In the genomic region with DNA sequence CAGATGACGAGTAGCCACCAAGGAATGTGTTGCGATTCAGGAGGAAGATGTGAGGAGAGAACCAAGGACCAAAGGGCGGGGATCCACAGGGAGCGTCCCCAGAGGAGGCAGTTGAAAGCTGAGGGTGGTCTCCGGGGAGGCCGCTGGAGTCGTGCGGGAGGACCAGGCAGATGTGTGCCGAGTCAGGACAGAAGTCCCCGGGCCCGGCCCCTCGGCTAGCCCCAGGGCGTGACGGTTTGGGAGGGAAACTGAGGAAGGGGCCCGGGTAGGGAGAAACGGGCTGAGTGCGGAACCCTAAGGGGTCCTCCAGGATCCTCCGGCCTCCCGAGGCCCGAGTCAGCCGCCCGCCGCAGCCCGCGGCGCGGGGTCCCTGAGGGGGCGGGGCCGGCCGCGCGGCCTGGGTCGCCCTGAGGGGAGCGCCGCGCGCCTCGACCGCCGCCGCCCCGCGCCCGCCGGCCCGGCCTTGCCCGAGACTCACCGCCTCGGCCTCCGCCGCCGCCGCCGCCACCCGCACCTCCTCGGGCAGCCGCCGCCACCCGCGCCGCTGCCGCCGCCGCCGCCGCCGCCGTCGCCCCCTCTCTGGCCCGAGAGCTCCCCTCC, we compare ENCODE assay signal across 8 mouse cellular contexts. TPM values are rescaled to one million over a fixed set of nuclear protein-coding genes. Genes with fewer than 3 reads are reported as not detected.
A peak's percentile ranks its signal among the peaks of the same experiment; 100 is the strongest.
DNase-seq lines count a peak whose midpoint lies in the region; ATAC-seq and TF ChIP-seq lines count a peak whose summit lies in the region.

No protein-coding gene starts in this region.

- peak; percentile 29 for DNase-seq in ovary, postnatal 36 days (ENCODE audit: low spot score)
- DNase-seq in ovary, postnatal 10 days (ENCODE audit: low spot score), result no peak
- no peak for DNase-seq in thymus, postnatal 4 days

- peak overlapping the region; percentile 86 for H3K9ac ChIP-seq in forebrain, embryonic 16.5 days (replicated peaks; ENCODE audit: low read depth, low read length)
- peak overlapping the region; percentile 94 for H3K9ac ChIP-seq in intestine, postnatal 0 days (ENCODE audit: low read depth, low read length)
- H3K9ac ChIP-seq in lung, embryonic 15.5 days, result peak overlapping the region; percentile 97
- peak overlapping the region; percentile 89 for H3K9ac ChIP-seq in stomach, embryonic 15.5 days

- no peaks in the 10 kb centered on the region for H3K9me3 ChIP-seq in forebrain, embryonic 16.5 days (ENCODE audit: control insufficient read depth, low read length)
- H3K9me3 ChIP-seq in intestine, postnatal 0 days (ENCODE audit: control insufficient read depth), result no peaks in the 10 kb centered on the region
- H3K9me3 ChIP-seq in lung, embryonic 15.5 days, result no peaks in the 10 kb centered on the region
- H3K9me3 ChIP-seq in stomach, embryonic 15.5 days, result no peaks in the 10 kb centered on the region

- TF ChIP-seq CTCF in intestine, postnatal 0 days (IDR thresholded peaks at IDR 0.05; ENCODE audit: low read depth), result no peak

- H3K36me3 ChIP-seq in forebrain, embryonic 16.5 days (ENCODE audit: control insufficient read depth, insufficient read depth), result peaks cover 3% of the 10 kb centered on the region; the same call in 1 of the 2 replicates
- H3K36me3 ChIP-seq in intestine, postnatal 0 days (ENCODE audit: control insufficient read depth, insufficient read depth), result no peaks in the 10 kb centered on the region; the same call in 1 of the 2 replicates
- peaks cover 8% of the 10 kb centered on the region; the same call in 1 of the 2 replicates for H3K36me3 ChIP-seq in lung, embryonic 15.5 days
- no peaks in the 10 kb centered on the region; the same call in 1 of the 2 replicates for H3K36me3 ChIP-seq in stomach, embryonic 15.5 days

- H3K4me1 ChIP-seq in brown adipose tissue, adult 24 weeks (ENCODE audit: control insufficient read depth, insufficient read depth, insufficient read length, low read length), result peaks cover 4% of the 10 kb centered on the region; the same call in 1 of the 2 replicates
- peaks cover 40% of the 10 kb centered on the region for H3K4me1 ChIP-seq in forebrain, embryonic 16.5 days (replicated peaks; ENCODE audit: control insufficient read depth, insufficient read depth, low read length)
- no peaks in the 10 kb centered on the region; the same call in 1 of the 2 replicates for H3K4me1 ChIP-seq in intestine, postnatal 0 days (replicated peaks; ENCODE audit: control insufficient read depth, insufficient read depth, low read length)
- peaks cover 39% of the 10 kb centered on the region for H3K4me1 ChIP-seq in lung, embryonic 15.5 days
- H3K4me1 ChIP-seq in stomach, embryonic 15.5 days, result peaks cover 27% of the 10 kb centered on the region

- WGBS in forebrain, embryonic 16.5 days, result 1% methylated on average over 37 of the region's 70 CpGs
- WGBS in intestine, postnatal 0 days, result 0% methylated on average over 32 of the region's 70 CpGs
- WGBS in lung, embryonic 15.5 days, result 1% methylated on average over 20 of the region's 70 CpGs
- WGBS in stomach, embryonic 15.5 days, result 0% methylated on average over 17 of the region's 70 CpGs

- ATAC-seq in forebrain, embryonic 16.5 days, result peak; percentile 18
- peak; percentile 14; the same call in 1 of the 2 replicates for ATAC-seq in intestine, postnatal 0 days
- peak; percentile 36 for ATAC-seq in lung, embryonic 15.5 days (ENCODE audit: borderline replicate concordance, extremely low read depth, low FRiP score, low TSS enrichment)
- no peak for ATAC-seq in stomach, embryonic 15.5 days (ENCODE audit: insufficient read depth, low FRiP score, low read depth)

- peak overlapping the region; percentile 72 for H3K4me3 ChIP-seq in brown adipose tissue, adult 24 weeks (ENCODE audit: insufficient read depth, low read depth, low read length)
- H3K4me3 ChIP-seq in forebrain, embryonic 16.5 days (replicated peaks; ENCODE audit: low read length), result peak overlapping the region; percentile 91
- H3K4me3 ChIP-seq in intestine, postnatal 0 days (ENCODE audit: low read depth, low read length), result peak overlapping the region; percentile 87
- peak overlapping the region; percentile 94 for H3K4me3 ChIP-seq in lung, embryonic 15.5 days
- peak overlapping the region; percentile 89 for H3K4me3 ChIP-seq in stomach, embryonic 15.5 days (replicated peaks)

- H3K27me3 ChIP-seq in forebrain, embryonic 16.5 days (replicated peaks; ENCODE audit: control insufficient read depth, insufficient read depth, low read length), result no peaks in the 10 kb centered on the region
- H3K27me3 ChIP-seq in intestine, postnatal 0 days (replicated peaks; ENCODE audit: control insufficient read depth, insufficient read depth, low read length), result no peaks in the 10 kb centered on the region
- H3K27me3 ChIP-seq in lung, embryonic 15.5 days, result no peaks in the 10 kb centered on the region
- no peaks in the 10 kb centered on the region for H3K27me3 ChIP-seq in stomach, embryonic 15.5 days (replicated peaks)

- no peak overlapping the region; the same call in 1 of the 2 replicates for H3K27ac ChIP-seq in brown adipose tissue, adult 24 weeks (replicated peaks; ENCODE audit: low read depth, low read length)
- peak overlapping the region; percentile 49; the same call in 1 of the 2 replicates for H3K27ac ChIP-seq in forebrain, embryonic 16.5 days (ENCODE audit: low read length)
- H3K27ac ChIP-seq in intestine, postnatal 0 days (ENCODE audit: low read depth, low read length), result no peak overlapping the region
- 0 out of 2 replicates have a peak overlapping the region, but pooled peaks have one; percentile 24 for H3K27ac ChIP-seq in lung, embryonic 15.5 days
- peak overlapping the region; percentile 57 for H3K27ac ChIP-seq in stomach, embryonic 15.5 days

- H3K4me2 ChIP-seq in forebrain, embryonic 16.5 days (ENCODE audit: low read length), result peak overlapping the region; percentile 84
- peak overlapping the region; percentile 94 for H3K4me2 ChIP-seq in intestine, postnatal 0 days (replicated peaks; ENCODE audit: low read depth)
- peak overlapping the region; percentile 83 for H3K4me2 ChIP-seq in lung, embryonic 15.5 days
- peak overlapping the region; percentile 82 for H3K4me2 ChIP-seq in stomach, embryonic 15.5 days

RNA-seq across cellular contexts. Expression of gene Gmfg, which starts 1.5 kb away (rescaled TPM):
- polyA plus RNA-seq in brown adipose tissue, adult 24 weeks (2012; ENCODE audit: insufficient read depth, insufficient read length, missing spikeins), result 7.1 and 9.6 TPM in 2 replicates
- polyA plus RNA-seq in forebrain, embryonic 16.5 days (2015; fragmentation: Nextera tagmentation; extraction: Ambion mirVana), result 1.7 and 2.2 TPM in 2 replicates
- 33.6 and 35.0 TPM in 2 replicates for polyA plus RNA-seq in intestine, postnatal 0 days (2015; fragmentation: Nextera tagmentation; extraction: Ambion mirVana)
- 36.5 and 38.9 TPM in 2 replicates for polyA plus RNA-seq in lung, embryonic 15.5 days (2015; fragmentation: Nextera tagmentation; extraction: Ambion mirVana)
- polyA plus RNA-seq in stomach, embryonic 15.5 days (2015; fragmentation: Nextera tagmentation; extraction: Ambion mirVana), result 21.0 and 23.5 TPM in 2 replicates

RNA-seq across cellular contexts. Expression of gene Lrfn1, which starts 16.0 kb away (rescaled TPM):
- polyA plus RNA-seq in brown adipose tissue, adult 24 weeks (2012; ENCODE audit: insufficient read depth, insufficient read length, missing spikeins), result 0.38 TPM in 1 of 2 replicates, not detected in the other
- 9.1 and 10.6 TPM in 2 replicates for polyA plus RNA-seq in forebrain, embryonic 16.5 days (2015; fragmentation: Nextera tagmentation; extraction: Ambion mirVana)
- 0.55 and 0.82 TPM in 2 replicates for polyA plus RNA-seq in intestine, postnatal 0 days (2015; fragmentation: Nextera tagmentation; extraction: Ambion mirVana)
- polyA plus RNA-seq in lung, embryonic 15.5 days (2015; fragmentation: Nextera tagmentation; extraction: Ambion mirVana), result 3.1 and 3.8 TPM in 2 replicates
- 3.0 and 3.5 TPM in 2 replicates for polyA plus RNA-seq in stomach, embryonic 15.5 days (2015; fragmentation: Nextera tagmentation; extraction: Ambion mirVana)

RNA-seq across cellular contexts. Expression of gene Paf1, which starts 43.0 kb away (rescaled TPM):
- polyA plus RNA-seq in brown adipose tissue, adult 24 weeks (2012; ENCODE audit: insufficient read depth, insufficient read length, missing spikeins), result 50.4 and 62.6 TPM in 2 replicates
- polyA plus RNA-seq in forebrain, embryonic 16.5 days (2015; fragmentation: Nextera tagmentation; extraction: Ambion mirVana), result 107 and 111 TPM in 2 replicates
- 54.6 and 60.6 TPM in 2 replicates for polyA plus RNA-seq in intestine, postnatal 0 days (2015; fragmentation: Nextera tagmentation; extraction: Ambion mirVana)
- 80.7 and 88.2 TPM in 2 replicates for polyA plus RNA-seq in lung, embryonic 15.5 days (2015; fragmentation: Nextera tagmentation; extraction: Ambion mirVana)
- 76.5 and 79.0 TPM in 2 replicates for polyA plus RNA-seq in stomach, embryonic 15.5 days (2015; fragmentation: Nextera tagmentation; extraction: Ambion mirVana)

RNA-seq across cellular contexts. Expression of gene Med29, which starts 43.3 kb away (rescaled TPM):
- polyA plus RNA-seq in brown adipose tissue, adult 24 weeks (2012; ENCODE audit: insufficient read depth, insufficient read length, missing spikeins), result 18.4 and 20.2 TPM in 2 replicates
- 39.9 and 40.2 TPM in 2 replicates for polyA plus RNA-seq in forebrain, embryonic 16.5 days (2015; fragmentation: Nextera tagmentation; extraction: Ambion mirVana)
- 42.7 and 44.2 TPM in 2 replicates for polyA plus RNA-seq in intestine, postnatal 0 days (2015; fragmentation: Nextera tagmentation; extraction: Ambion mirVana)
- polyA plus RNA-seq in lung, embryonic 15.5 days (2015; fragmentation: Nextera tagmentation; extraction: Ambion mirVana), result 51.2 and 53.8 TPM in 2 replicates
- 44.8 and 47.4 TPM in 2 replicates for polyA plus RNA-seq in stomach, embryonic 15.5 days (2015; fragmentation: Nextera tagmentation; extraction: Ambion mirVana)

RNA-seq across cellular contexts. Expression of gene Zfp36, which starts 55.7 kb away (rescaled TPM):
- 25.1 and 70.2 TPM in 2 replicates for polyA plus RNA-seq in brown adipose tissue, adult 24 weeks (2012; ENCODE audit: insufficient read depth, insufficient read length, missing spikeins)
- polyA plus RNA-seq in forebrain, embryonic 16.5 days (2015; fragmentation: Nextera tagmentation; extraction: Ambion mirVana), result 6.5 and 6.7 TPM in 2 replicates
- polyA plus RNA-seq in intestine, postnatal 0 days (2015; fragmentation: Nextera tagmentation; extraction: Ambion mirVana), result 57.3 and 61.5 TPM in 2 replicates
- 16.4 and 17.9 TPM in 2 replicates for polyA plus RNA-seq in lung, embryonic 15.5 days (2015; fragmentation: Nextera tagmentation; extraction: Ambion mirVana)
- 20.2 and 21.4 TPM in 2 replicates for polyA plus RNA-seq in stomach, embryonic 15.5 days (2015; fragmentation: Nextera tagmentation; extraction: Ambion mirVana)

Comparison
In these comparisons a context has a peak if more than half of its experiments do, and no peak if none do; other contexts are left out.
1. H3K27ac ChIP-seq: peak in forebrain, embryonic 16.5 days (single experiment), lung, embryonic 15.5 days (single experiment) and stomach, embryonic 15.5 days (single experiment); none in brown adipose tissue, adult 24 weeks (single experiment) and intestine, postnatal 0 days (single experiment).
2. Peak in every context shown above with its lines, with median percentiles within 50 percentile points of each other: H3K4me3 ChIP-seq, H3K4me2 ChIP-seq and H3K9ac ChIP-seq.